Mouse (Mus musculus) left cerebral cortex, postnatal 25 days (tissue): ENCODE data around the gene Arf1. TPM values are rescaled to one million over a fixed set of nuclear protein-coding genes. Genes with fewer than 3 reads are reported as not detected.

Experiments used
- DNase-seq, 2 experiments: peaks; one replicate each; pipeline ENCODE4 v3.0.0; 2022; ENCODE audit warnings: low spot score in 2 of 2, mixed read lengths in 1 of 2
- intact Hi-C: fragments of 180-260 bp; cut with DNase I; formaldehyde crosslinking; loops from one replicate; pipeline ENCODE4 v1.15.1; 2025
- total RNA-seq, 2 experiments: library from RNA; stranded (reverse); gene quantifications; 2 replicates each; pipeline ENCODE4 v1.2.3; 2021

Gene Arf1
- total RNA-seq, 2 experiments from 2014 or later: 414 to 438 TPM

- intact Hi-C loops: no loop called here
- no peak for DNase-seq
Measured at GRCm38 (mm10) chr11:59201216-59202002, 26.7 kb downstream of the Arf1 start.

GRCm38 (mm10) chr11:59196230-59196629, 31.8 kb downstream of the Arf1 start:
- intact Hi-C loops: no loop called here
- no peak for DNase-seq

DNA sequence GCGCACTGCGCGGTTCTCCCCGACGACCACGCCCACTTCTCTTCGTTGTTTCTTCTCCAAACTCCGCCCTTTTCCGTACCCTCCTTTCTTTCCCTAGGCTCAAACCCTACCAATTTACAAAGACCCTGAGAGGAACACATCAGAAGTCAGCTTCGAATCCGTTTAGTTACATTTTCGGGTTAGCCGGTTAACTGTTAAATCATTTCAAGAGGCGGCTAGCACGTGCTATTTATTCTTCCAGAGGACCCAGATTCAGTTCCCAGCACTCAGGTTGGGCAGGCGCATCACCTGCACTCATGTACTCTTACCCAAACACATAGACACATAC, 36.0 kb downstream of the Arf1 start, which contains the start of gene Guk1:
Gene Guk1 (minus strand): TSS at position 154 of the 328 bp plus-strand sequence.
- intact Hi-C loops: no loop called here
- DNase-seq: no peak

DNA sequence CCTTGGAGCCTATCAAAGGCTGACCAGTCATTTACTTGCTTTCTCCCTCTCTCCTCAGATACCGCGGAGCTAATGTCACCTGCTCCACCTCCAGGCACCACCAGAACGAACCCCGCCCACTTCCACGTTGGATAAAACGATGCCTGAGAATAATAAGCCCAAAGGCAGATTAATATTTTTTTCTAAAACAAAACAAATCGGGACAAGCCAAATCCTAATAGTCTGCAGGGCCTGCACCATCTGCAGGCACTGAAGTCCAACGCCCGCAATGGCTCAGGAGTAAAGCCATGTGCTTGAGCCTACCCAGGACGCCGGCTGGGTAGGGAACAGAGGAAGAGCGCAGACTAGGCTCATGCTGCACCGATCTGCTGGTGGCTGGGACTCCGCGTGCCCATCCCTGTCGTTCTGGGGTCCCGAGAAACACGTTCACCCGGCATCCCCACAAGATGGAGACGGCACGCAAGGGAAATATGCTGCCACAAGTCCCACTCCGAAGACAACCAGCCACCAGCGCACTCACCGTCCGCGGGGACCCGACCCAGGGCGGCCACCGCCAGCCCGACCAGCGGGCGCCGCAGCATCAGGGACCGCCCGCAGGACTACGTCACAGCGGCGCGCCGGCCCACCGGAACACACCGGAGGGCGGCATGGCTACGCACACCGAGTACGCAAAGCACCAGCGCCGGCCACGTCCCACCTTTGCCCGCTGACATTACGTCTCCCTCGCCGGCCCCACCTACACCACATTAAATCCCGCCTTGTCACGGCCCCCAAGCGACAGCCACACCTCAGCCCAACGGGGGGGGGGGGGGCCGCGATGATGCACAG, 36.6 kb downstream of the Arf1 start:
- peak; percentile 93 to 96 for DNase-seq
- intact Hi-C loops: no loop called here

DNA sequence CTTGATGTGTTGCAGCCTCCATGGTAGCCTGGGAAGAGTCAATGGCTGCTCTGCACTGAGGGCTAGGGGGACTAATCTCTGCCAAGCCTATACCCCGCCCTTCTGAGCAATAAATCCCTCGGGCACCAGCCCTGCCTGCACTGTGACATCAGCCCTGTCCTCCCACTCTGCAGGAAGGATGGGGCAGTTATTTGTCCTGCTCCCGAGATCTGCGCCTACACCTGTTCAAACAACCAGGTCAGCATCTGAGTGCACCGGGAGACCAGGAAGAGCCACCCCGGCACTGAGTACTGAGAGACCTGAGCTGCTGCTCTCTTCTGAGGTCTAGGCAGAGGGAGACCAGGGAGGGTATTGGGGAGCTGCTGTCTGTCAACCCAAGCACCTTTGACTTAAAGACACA, 40.4 kb downstream of the Arf1 start:
- intact Hi-C loops: no loop called here
- DNase-seq: no peak

DNA sequence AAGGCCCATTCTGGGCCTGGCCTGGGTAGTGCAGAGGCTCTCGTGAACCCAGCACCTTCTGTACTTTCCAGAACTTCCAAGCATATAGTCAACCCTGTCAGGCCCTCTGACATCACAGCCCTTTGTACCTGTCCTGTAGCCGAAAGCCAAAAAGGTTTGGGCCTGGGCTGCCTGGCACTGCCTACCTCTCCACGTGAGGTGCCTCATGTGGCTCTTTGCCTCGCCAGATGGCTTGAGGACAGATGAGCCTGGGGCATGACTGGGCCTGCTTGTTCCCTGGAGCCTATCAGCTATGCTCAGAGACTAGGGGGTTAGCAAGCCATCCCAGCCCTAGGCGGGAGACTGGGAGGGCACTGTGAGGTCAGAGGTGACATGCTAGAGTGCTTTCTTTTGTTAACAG, 42.6 kb downstream of the Arf1 start:
- DNase-seq: no peak
- intact Hi-C loops: no loop called here

DNA sequence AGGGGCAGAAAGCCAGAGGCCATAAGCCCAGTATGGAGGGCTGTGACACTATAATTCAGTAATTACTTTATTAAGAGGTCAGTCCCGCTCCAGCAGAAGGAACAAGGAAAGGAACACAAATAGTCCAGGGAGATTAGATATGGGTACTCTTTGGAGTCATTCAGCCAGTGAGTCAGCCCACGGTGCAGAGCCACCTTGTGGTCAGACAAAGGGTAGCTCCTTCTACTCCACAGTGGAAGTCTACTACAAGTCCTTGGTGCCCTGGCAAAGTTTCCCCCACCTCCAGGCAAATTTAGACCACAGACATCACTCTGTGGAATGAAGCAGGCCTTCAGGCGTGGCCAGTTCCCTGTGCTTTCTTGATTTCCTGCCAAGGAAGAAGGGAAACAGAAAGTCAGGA, 44.2 kb downstream of the Arf1 start:
- DNase-seq: peak; percentile 46 to 56
- intact Hi-C loops: loop anchor here (2.0 to 5.0 kb wide), 2 partner anchors 85 to 217 kb away; no protein-coding TSS in a partner anchor

DNA sequence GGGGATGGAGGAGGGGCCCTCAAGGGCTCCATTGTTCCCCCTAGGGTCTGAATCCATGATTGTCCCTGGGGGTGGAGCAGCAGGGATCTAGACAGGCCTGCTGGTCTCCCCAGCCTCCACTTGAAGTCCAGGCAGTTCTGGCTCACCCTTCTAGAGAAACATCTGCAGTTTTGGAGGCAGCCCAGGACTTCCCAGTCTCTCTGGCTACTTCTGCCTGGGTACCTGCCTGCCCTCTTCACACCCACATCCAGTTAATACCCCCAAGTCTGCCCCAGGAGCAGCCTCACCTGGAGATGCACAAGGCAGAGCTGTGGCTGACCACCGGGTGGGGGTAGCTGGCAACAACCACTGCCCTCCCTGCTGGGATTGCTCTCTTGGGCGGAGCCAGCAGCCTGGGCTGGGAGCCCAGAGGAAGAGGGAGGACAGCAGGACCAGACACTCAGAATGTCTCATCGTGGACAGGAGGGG, 45.2 kb downstream of the Arf1 start, which contains the start of gene Gjc2:
Gene Gjc2 (minus strand): TSS at position 350 of the 468 bp plus-strand sequence.
- intact Hi-C loops: loop anchor here (2.0 to 5.0 kb wide), 2 partner anchors 84 to 216 kb away; no protein-coding TSS in a partner anchor
- peak in 1 of 2 experiments; percentile 27 for DNase-seq

- no peak for DNase-seq
Measured at GRCm38 (mm10) chr11:59176921-59177320, 51.1 kb downstream of the Arf1 start.

GRCm38 (mm10) chr11:59176475-59176874, 51.6 kb downstream of the Arf1 start:
- DNase-seq: no peak

More at GRCm38 (mm10) chr11:59176921-59177320, 51.1 kb downstream of the Arf1 start:
- intact Hi-C loops: no loop called here

GRCm38 (mm10) chr11:59174189-59174838, 53.8 kb downstream of the Arf1 start:
- no peak for DNase-seq
- intact Hi-C loops: loop anchor here (5.0 kb wide), 1 partner anchor 103 kb away; no protein-coding TSS in a partner anchor

More at GRCm38 (mm10) chr11:59176475-59176874, 51.6 kb downstream of the Arf1 start:
- intact Hi-C loops: no loop called here

DNA sequence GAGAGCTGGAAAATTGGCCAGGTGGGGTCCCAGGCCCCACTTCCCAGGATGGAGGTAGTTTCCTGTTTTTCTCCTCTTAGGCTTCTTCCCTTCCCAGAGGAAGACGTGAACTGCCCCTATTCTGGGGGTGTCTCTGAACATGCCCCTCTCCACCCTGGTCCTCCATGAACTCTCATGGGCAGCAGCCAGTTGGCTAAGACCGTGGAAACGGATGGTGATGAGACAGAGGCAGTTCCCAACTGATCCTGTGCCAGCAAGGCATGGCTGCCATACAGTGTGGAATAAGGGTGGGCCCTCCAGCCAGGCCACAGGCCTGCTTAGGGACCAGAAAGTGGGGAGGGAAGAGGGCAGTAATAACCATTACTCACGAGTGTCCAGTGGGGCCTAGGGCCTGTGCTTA, 57.5 kb downstream of the Arf1 start:
- no peak for DNase-seq
- intact Hi-C loops: loop anchor here (5.0 kb wide), 1 partner anchor 107 kb away; no protein-coding TSS in a partner anchor

DNA sequence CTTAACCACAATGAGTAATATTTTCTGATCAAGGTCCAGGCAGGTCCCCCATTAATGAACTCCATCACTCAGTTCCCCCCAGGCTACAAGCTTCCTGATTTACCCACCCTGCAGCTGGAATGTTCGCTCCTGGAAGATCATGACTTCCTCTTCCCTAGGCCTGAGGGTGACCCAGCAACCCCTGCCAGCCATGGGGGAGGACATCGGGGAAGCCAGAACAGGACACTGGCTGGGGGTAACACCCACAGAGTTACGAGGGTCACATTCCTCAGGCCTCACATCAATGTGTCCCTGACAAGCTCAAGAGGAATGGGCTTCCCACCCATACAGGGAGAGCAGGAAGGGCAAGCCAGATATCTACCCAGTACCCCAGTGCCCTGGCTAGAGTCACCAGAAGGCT, 58.3 kb downstream of the Arf1 start:
- no peak for DNase-seq
- intact Hi-C loops: loop anchor here (5.0 kb wide), 1 partner anchor 107 kb away; no protein-coding TSS in a partner anchor

GRCm38 (mm10) chr11:59165616-59166241, 62.3 kb downstream of the Arf1 start:
- intact Hi-C loops: no loop called here
- DNase-seq: no peak

- intact Hi-C loops: no loop called here
- DNase-seq: no peak
Measured at GRCm38 (mm10) chr11:59164384-59164783, 63.7 kb downstream of the Arf1 start.

GRCm38 (mm10) chr11:59163255-59164236, 64.5 kb downstream of the Arf1 start, which contains the start of gene Iba57:
Gene Iba57 (minus strand): TSS chr11:59163739.
- intact Hi-C loops: no loop called here
- DNase-seq: peak; percentile 99 to 100

GRCm38 (mm10) chr11:59162443-59163254, 65.4 kb downstream of the Arf1 start:
- intact Hi-C loops: no loop called here
- no peak for DNase-seq
